Mouse (Mus musculus) ES-E14 (cell line): ENCODE data around the gene Vps35l.

ENCODE experiments used
- CHD2 ChIP-seq: IDR thresholded peaks from 2 replicates; pipeline ENCODE4 v1.6.1; 2014; ENCODE audit warnings: mild to moderate bottlenecking, low read depth, low read length, inconsistent platforms
- HCFC1 ChIP-seq: IDR thresholded peaks from 2 replicates; pipeline ENCODE4 v1.6.1; 2012; ENCODE audit warnings: low read length, inconsistent platforms, borderline replicate concordance; ENCODE audit not compliant: insufficient read depth
- MAFK ChIP-seq: IDR thresholded peaks from 2 replicates; pipeline ENCODE4 v1.6.1; 2014; ENCODE audit warnings: mild to moderate bottlenecking, low read depth, low read length, inconsistent platforms; ENCODE audit not compliant: insufficient read depth
- ZC3H11A ChIP-seq: IDR thresholded peaks from 2 replicates; pipeline ENCODE4 v1.6.1; 2012; ENCODE audit warnings: low read depth, mild to moderate bottlenecking, inconsistent platforms, low read length, borderline replicate concordance
- ZNF384 ChIP-seq: IDR thresholded peaks from 2 replicates; pipeline ENCODE4 v1.6.1; 2012; ENCODE audit warnings: low read depth, low read length, inconsistent platforms

DNA sequence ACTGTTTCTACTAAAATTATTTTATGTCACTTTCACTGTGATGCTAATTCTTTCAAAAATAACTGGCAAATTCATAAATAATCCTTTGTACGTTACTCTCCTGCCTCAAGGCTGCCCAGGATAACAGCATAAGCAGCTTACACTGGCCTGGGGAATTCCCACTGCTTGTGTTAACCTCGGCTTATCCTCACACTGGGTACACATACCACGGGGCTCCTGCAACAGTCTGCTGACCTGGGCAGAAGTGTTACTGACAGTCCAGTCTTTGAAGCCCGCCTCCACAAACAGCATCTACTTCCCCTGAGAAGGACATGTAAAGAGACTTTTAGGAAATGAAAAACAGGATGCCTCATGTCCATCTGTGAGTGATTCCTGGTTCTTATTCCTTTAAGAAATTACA lies 102.9 kb downstream of the Vps35l start:
- no peak for TF ChIP-seq CHD2
- TF ChIP-seq ZNF384 = no peak
- no peak for TF ChIP-seq MAFK
- TF ChIP-seq ZC3H11A = no peak
- no peak for TF ChIP-seq HCFC1
